In genomic region chr9:76869635-76870034, GRCm38 (mm10) we compare ENCODE assay signal across 12 mouse cellular contexts.
"Had no signal": no experiment of that assay in that cellular context is flagged by ENCODE, and none has a peak within 500 bp of the region (broad histone marks: within the 10 kb centered on the region; RNA-seq: fewer than 3 reads in every experiment).

No protein-coding gene starts in this region.

- ATAC-seq: midbrain, embryonic 13.5 days had no signal

- DNase-seq: kidney, adult 11 months; kidney, adult 8-10 months; kidney, postnatal 10 days; kidney, postnatal 4 days; lung, adult 18-20 months; lung, postnatal 10 days; lung, postnatal 36 days; right cerebral cortex, adult 18-20 months; right cerebral cortex, postnatal 14 days; right cerebral cortex, postnatal 4 days; thymus, postnatal 25 days had no signal
